Mouse (Mus musculus) megakaryocyte, embryonic 14.5 days (primary cell): ENCODE measurements around the gene Hnrnpr. TPM values are rescaled to one million over a fixed set of nuclear protein-coding genes. Genes with fewer than 3 reads are reported as not detected.

Experiments
- H3K27me3 ChIP-seq: replicated peaks from 2 replicates; pipeline ENCODE3; 2012; ENCODE audit warnings: inconsistent platforms
- H3K36me3 ChIP-seq: replicated peaks from 2 replicates; pipeline ENCODE3; 2012; ENCODE audit warnings: low read length, inconsistent platforms, mixed read lengths
- H3K4me1 ChIP-seq: 2 replicates; pipeline ENCODE4 v1.6.1; 2012; ENCODE audit warnings: inconsistent platforms
- H3K4me3 ChIP-seq: replicated peaks from 2 replicates; pipeline ENCODE3; 2012; ENCODE audit warnings: moderate library complexity, mild to moderate bottlenecking, inconsistent platforms
- H3K9me3 ChIP-seq: 2 replicates; pipeline ENCODE4 v1.6.1; 2012; ENCODE audit warnings: inconsistent platforms
- FLI1 ChIP-seq: IDR thresholded peaks from 2 replicates; pipeline ENCODE4 v1.6.1; 2012; ENCODE audit warnings: low read length, inconsistent platforms, mixed read lengths
- GATA1 ChIP-seq: IDR thresholded peaks from 3 replicates; pipeline ENCODE4 v1.6.1; 2012; ENCODE audit warnings: mixed read lengths, low read length, inconsistent platforms, borderline replicate concordance
- polyA plus RNA-seq: library from polyadenylated mRNA; stranded (reverse); fragments of >175 nt; gene quantifications from 2 replicates; pipeline ENCODE4 v1.2.3, GENCODE M21; 2012; ENCODE audit warnings: low replicate concordance; ENCODE audit not compliant: insufficient read depth

Gene Hnrnpr
- polyA plus RNA-seq, 1 experiment: 29.8 TPM

GRCm38 (mm10) chr4:136283783-136284182, 27.0 kb upstream of the Hnrnpr start:
- Histone ChIP-seq H3K4me1 (peaks cover 63% of the 10 kb centered on the region), H3K4me3 (no peak overlapping the region), H3K9me3 (peaks cover 3% of the 10 kb centered on the region; the same call in 1 of the 2 replicates), H3K27me3 (peaks cover 6% of the 10 kb centered on the region), H3K36me3 (peaks cover 19% of the 10 kb centered on the region)
- TF ChIP-seq GATA1 (no peak), FLI1 (no peak)

DNA sequence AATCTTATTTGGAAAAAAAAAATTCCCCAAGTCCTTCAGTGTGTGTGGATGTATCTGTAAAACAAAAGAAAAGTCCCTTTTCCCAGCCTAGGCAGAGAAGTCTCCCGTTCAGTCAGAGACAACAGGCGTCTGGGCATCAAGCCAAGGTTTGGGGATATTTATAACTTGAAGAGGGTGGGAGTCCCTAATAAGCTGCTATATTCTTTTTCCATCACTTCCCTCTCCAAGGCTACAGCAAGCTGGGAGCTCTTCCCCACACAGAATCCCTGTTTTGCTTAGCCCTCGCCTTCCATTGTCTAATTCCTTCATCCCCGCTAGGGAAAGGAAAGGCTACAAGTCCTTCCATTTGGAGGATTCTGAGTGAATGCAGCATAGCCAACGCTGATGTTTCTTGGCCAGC, 26.3 kb upstream of the Hnrnpr start, which contains the start of gene Zfp46:
Gene Zfp46, plus strand, starts transcription at position 229 of the 400 bp plus-strand sequence.
- TF ChIP-seq GATA1: no peak
- no peak for TF ChIP-seq FLI1
- Histone ChIP-seq H3K4me3 (peak within 1 kb of the TSS; percentile 99), H3K9me3 (peaks cover 3% of the 10 kb centered on the region; the same call in 1 of the 2 replicates), H3K27me3 (no peaks in the 10 kb centered on the region), H3K36me3 (peaks cover 26% of the 10 kb centered on the region), H3K4me1 (peaks cover 59% of the 10 kb centered on the region)

DNA sequence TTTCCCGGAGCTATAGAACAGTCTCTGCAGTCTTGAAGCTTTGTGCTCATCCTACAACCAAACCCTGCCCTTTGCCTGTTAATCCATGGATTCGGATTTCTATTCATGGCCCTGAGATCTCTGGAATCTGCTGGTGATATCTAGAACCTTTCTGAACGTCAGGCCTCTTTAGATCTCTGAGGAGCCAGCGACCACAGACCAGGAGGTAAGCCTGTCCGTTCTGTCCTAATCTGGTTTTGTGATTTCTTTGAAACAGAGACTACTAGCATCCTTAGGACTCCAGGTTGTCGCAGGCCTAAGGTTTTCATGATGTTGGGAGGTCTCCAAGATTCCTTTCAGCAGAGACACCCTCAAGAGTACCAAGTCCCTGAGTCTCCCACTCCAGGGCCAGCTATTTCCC, 25.9 kb upstream of the Hnrnpr start:
- Histone ChIP-seq H3K4me1 (peaks cover 59% of the 10 kb centered on the region), H3K36me3 (peaks cover 30% of the 10 kb centered on the region), H3K9me3 (peaks cover 7% of the 10 kb centered on the region), H3K27me3 (no peaks in the 10 kb centered on the region), H3K4me3 (peak overlapping the region; percentile 99)
- TF ChIP-seq GATA1 (no peak), FLI1 (no peak)

- H3K9me3 ChIP-seq: peaks cover 12% of the 10 kb centered on the region
- peaks cover 58% of the 10 kb centered on the region for H3K4me1 ChIP-seq
- no peaks in the 10 kb centered on the region for H3K27me3 ChIP-seq
- TF ChIP-seq GATA1: no peak
- TF ChIP-seq FLI1: no peak
- peak overlapping the region; percentile 99 for H3K4me3 ChIP-seq
- peaks cover 35% of the 10 kb centered on the region for H3K36me3 ChIP-seq
These were observed 25.4 kb upstream of the Hnrnpr start for GRCm38 (mm10) chr4:136285348-136285810.

- Histone ChIP-seq H3K36me3 (peaks cover 40% of the 10 kb centered on the region), H3K4me1 (peaks cover 53% of the 10 kb centered on the region), H3K9me3 (peaks cover 17% of the 10 kb centered on the region), H3K27me3 (no peaks in the 10 kb centered on the region), H3K4me3 (peak overlapping the region; percentile 99)
- TF ChIP-seq FLI1 (no peak), GATA1 (no peak)
These were observed 24.9 kb upstream of the Hnrnpr start for GRCm38 (mm10) chr4:136285811-136286371.

GRCm38 (mm10) chr4:136289918-136290780, 20.6 kb upstream of the Hnrnpr start:
- Histone ChIP-seq H3K9me3 (peaks cover 17% of the 10 kb centered on the region), H3K4me1 (peaks cover 14% of the 10 kb centered on the region), H3K27me3 (no peaks in the 10 kb centered on the region), H3K36me3 (peaks cover 74% of the 10 kb centered on the region), H3K4me3 (no peak overlapping the region)
- no peak for TF ChIP-seq FLI1
- TF ChIP-seq GATA1: no peak

DNA sequence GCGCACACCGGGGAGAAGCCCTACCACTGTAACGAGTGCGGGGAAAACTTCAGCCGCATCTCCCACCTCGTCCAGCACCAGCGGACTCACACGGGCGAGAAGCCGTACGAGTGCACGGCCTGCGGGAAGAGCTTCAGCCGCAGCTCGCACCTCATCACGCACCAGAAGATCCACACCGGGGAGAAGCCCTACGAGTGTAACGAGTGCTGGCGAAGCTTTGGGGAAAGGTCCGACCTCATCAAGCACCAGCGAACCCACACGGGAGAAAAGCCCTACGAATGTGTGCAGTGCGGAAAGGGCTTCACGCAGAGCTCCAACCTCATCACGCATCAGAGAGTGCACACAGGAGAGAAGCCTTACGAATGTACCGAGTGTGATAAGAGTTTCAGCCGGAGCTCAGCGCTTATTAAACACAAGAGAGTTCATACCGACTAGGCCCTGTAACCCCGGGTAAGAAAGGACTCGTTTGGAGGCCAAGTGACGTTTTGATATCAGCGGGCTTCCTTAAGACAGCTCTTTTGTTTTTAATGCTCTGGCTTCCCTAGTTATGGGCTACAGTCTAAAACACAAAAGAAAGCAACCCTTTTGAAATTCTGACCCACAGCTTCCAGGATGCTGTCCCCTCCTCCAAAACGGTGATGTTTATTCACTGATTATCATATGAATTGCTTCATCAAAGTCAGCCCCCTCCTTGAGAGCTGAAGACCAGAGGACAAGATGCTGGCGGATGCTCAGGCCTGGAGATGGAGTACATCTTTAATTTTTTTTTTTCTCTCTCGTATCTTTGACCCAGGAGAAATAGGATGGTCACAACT, 19.8 kb upstream of the Hnrnpr start:
- Histone ChIP-seq H3K27me3 (no peaks in the 10 kb centered on the region), H3K4me3 (peak overlapping the region; percentile 15), H3K36me3 (peaks cover 74% of the 10 kb centered on the region), H3K4me1 (peaks cover 16% of the 10 kb centered on the region), H3K9me3 (peaks cover 17% of the 10 kb centered on the region)
- TF ChIP-seq FLI1 (no peak), GATA1 (no peak)

GRCm38 (mm10) chr4:136291692-136292091, 19.1 kb upstream of the Hnrnpr start:
- Histone ChIP-seq H3K9me3 (peaks cover 17% of the 10 kb centered on the region), H3K4me1 (peaks cover 13% of the 10 kb centered on the region), H3K36me3 (peaks cover 74% of the 10 kb centered on the region), H3K27me3 (no peaks in the 10 kb centered on the region), H3K4me3 (no peak overlapping the region)
- TF ChIP-seq GATA1: no peak
- TF ChIP-seq FLI1: no peak

- Histone ChIP-seq H3K4me3 (no peak overlapping the region), H3K4me1 (0 out of 2 replicates have a peak, but pooled peaks cover 3% of the 10 kb centered on the region), H3K27me3 (no peaks in the 10 kb centered on the region), H3K36me3 (peaks cover 33% of the 10 kb centered on the region), H3K9me3 (0 out of 2 replicates have a peak, but pooled peaks cover under 1% of the 10 kb centered on the region)
- TF ChIP-seq GATA1 (no peak), FLI1 (no peak)
These were observed 14.8 kb upstream of the Hnrnpr start for GRCm38 (mm10) chr4:136295941-136296340.
